Mouse (Mus musculus): Measurements from ENCODE around the gene Hk1.
A peak's percentile ranks its signal among the peaks of the same experiment; 100 is the strongest.

Gene Hk1

GRCm38 (mm10) chr10:62379808-62380207 is at the start of gene Hk1:
Gene Hk1 (minus strand): TSS chr10:62379908.
- no peak for DNase-seq

DNA sequence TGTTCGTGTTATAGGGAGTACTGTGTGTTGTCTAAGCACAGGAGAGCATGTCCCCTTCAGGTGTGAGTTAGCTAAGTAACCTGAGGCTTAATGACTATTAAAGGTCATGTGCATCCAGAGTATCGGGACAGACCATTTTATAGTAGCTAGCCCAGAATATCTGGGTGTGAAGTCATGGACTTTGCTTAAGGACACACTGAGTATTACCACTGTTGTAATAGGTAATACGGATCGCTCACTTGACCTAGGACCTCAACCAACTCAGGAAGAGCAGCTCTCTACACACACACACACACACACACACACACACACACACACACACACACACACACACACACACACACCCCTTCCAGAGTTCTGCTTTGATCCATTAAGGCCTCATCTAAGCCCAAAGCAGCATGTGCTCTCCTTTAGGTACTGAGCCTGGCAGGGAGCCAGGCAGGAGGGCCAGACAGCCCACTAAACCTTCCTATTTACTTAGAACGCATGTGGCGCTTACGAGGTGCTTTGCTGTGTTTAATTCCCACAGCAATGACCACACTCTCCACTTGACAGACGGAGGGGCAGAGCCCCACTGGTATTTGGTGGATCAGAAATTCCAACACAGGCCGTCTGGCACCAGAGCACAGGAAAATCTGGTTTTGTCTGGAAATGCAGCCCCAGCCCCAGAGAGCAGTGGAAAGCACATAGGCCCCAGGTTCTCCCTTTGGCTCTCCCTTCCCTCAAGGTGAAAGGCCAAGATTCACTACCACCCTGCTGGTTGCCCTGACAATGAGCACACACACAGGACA is 45.6 kb upstream of the Hk1 start:
- DNase-seq: no peak

- no peak for DNase-seq
Measured at GRCm38 (mm10) chr10:62422255-62422654, 42.5 kb upstream of the Hk1 start, which contains the start of gene Hkdc1. Gene Hkdc1 (minus strand): TSS chr10:62422491.

DNA sequence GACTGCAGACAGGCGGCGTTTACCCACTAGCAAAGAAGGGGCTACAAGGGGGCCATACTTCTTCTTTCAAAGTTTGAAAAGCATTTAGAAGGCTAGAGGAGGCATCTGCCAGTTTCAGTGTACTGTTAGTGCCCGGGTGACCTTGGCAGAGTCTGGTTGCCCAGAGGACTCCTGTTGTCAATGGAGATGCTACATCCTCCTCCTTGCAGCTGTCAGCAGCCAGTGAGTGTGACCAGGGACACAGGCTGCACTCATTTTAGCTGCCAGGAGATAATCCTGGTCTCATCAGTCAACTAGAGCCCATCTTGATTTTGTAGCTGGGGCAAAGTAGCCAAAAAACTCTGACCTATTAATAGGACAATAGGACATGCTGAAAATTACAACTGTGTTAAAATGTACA is 41.4 kb upstream of the Hk1 start:
- no peak for DNase-seq

- no peak for DNase-seq
Measured at GRCm38 (mm10) chr10:62420399-62420798, 40.7 kb upstream of the Hk1 start.

GRCm38 (mm10) chr10:62419422-62419821 is 39.7 kb upstream of the Hk1 start:
- no peak for DNase-seq

- DNase-seq: no peak
Measured at GRCm38 (mm10) chr10:62418831-62419356, 39.2 kb upstream of the Hk1 start.

DNA sequence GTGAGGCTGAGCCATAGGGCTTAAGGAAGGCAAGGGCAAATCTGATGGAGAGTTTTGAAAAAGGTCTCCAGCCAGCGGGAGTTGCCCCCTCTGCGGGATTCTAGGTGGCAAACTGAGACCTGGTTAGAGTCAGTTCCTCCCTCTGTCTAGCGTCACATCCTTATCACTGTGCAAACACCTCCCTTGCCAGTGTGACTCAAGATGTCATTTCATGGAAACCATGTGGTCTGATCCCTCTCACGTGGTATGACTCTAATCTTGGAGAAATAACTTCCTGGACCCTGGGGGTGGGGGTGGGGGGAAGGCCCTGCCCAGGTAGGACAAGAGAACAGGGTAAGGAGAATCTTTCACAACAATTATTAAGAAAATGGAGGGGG is 33.9 kb upstream of the Hk1 start:
- no peak for DNase-seq

DNA sequence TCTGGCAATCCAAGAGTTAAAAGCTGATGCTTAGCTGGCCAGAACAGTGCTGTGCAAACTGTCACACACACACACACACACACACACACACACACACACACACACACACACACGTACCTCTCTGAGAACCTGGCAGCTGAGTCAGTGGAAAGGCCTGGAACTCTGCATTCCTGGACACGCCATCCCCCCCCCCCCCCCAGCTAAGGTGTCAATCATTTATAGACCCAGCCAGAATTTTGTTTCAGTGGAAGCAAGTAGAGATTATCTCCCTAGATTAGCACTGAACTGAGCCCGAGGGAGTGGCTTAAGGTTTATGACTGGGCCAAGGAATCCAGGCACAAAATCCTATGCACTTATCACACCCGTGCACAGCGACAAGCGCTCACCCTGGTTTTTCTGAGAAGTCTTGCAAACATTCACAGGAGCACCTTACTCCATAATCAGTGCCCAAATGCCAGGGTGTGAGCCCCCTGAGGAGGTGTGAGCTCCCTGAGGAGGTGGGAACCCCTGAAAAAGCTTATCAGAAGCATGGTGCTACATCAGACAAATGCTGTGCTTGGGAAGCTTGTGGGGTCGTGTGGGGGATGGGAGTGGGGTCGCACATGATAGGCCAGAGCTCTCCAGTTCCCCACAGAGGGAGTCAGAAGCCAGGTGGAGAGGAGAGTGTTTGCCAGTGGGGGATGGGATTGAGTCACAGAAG is 33.3 kb upstream of the Hk1 start:
- no peak for DNase-seq

- DNase-seq: peak; percentile 26
Measured at GRCm38 (mm10) chr10:62411431-62412410, 32.0 kb upstream of the Hk1 start.

- peak; percentile 72 for DNase-seq
Measured at GRCm38 (mm10) chr10:62410943-62411342, 31.2 kb upstream of the Hk1 start.

DNA sequence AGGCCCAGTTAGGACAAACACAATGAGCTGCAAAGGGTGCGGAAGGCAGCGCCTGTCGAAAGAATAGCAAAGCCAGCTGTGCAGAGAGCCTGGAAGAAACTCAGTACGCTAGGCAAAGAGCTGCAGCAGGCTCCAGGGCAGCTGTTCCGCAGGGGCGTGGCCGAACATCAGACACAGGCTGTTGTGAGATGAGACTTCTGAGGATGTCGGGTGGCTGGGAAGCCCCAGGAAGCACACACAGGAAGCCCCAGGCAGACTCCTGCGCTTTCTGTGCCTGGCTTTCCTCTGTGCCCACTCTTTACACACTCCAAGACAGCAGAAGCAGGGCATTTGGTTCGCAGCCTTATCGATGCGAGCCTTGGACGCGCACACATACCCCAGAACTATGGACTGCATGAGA is 25.2 kb upstream of the Hk1 start:
- DNase-seq: peak; percentile 30

DNA sequence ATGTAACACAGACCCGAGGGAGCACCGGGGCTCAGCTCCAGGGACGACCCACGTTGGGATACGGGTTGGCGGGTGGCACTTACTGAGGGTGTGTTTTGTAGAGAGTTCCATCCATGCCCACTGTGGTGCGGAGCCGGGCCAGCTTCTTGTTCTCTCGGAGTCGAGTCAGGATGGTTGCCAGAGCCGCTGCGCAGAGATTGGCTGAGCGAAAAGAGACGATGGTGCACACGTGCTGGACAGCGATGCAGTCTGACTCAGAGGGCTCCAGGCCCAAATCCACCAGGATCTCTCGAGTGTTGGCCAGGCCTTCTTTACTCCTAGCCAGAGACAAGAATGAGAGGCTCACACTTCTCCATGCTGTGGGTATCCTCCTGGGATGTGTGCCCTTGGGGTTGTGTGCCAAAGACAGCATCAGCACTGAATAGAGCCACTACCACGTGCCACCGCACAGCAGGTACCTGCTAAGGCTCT is 22.0 kb upstream of the Hk1 start:
- peak; percentile 25 for DNase-seq

GRCm38 (mm10) chr10:62383011-62383410 is 3.3 kb upstream of the Hk1 start:
- DNase-seq: no peak

- DNase-seq: no peak
Measured at GRCm38 (mm10) chr10:62380936-62381335, 1.2 kb upstream of the Hk1 start.

DNA sequence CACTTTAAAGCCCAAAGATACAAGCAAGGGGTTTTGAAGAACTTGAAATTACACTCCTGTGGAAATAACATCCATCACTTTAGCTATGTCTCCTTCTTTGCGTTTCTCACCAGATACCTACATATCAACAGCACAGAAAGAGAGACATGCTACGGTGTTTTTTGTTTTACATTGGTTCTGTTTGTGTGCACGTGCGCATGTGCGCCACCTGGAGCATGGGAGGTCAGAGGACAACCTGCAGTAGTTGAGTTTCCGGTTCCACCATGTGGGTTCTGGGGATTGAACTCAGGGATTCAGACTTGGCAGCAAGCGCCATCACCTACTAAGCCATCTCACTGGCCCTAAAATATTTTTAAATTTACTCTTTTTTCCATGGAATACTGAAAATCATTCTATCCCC is 20.9 kb downstream of the Hk1 start:
- DNase-seq: no peak

DNA sequence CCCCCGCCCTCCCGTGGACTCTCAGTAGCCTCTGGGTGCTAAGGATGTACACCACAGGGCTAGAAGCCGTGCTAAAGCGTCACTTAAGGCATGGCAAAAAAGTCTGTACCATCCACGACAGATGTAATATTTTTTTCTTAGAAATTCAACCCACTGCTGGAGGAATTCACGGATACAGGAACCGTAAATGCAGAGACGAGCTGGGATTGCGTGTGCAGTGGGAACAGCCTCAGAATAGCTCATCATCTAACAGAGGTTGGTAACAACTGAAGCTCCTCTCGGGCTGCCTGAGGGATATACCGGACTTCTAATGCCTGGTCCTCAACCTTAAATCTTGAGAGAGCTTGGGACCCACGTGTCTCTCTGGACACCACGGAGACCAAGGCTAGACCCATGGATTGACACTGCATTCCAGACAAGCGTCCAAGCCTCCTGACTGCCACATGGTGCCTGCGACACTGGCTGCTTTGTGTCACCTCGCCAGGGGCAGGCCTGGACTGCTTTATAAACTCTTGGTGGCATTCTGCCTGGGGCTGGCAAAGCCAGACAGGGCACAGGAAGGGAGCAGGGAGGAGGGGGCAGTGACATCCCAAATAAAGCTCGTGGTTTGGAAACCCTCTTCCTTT is 23.5 kb downstream of the Hk1 start:
- DNase-seq: peak; percentile 48

- no peak for DNase-seq
Measured at GRCm38 (mm10) chr10:62345147-62345546, 34.6 kb downstream of the Hk1 start.

- no peak for DNase-seq
Measured at GRCm38 (mm10) chr10:62344004-62344752, 35.5 kb downstream of the Hk1 start.

GRCm38 (mm10) chr10:62342512-62342911 is 37.2 kb downstream of the Hk1 start:
- DNase-seq: no peak

GRCm38 (mm10) chr10:62341956-62342355 is 37.8 kb downstream of the Hk1 start:
- DNase-seq: no peak

- DNase-seq: no peak
Measured at GRCm38 (mm10) chr10:62340991-62341390, 38.7 kb downstream of the Hk1 start.

Data from right cerebral cortex, postnatal 14 days (tissue).